Mouse (Mus musculus) small intestine, adult 2 months (tissue): Measurements from ENCODE around the gene Nrp2. TPM values are rescaled to one million over a fixed set of nuclear protein-coding genes. Genes with fewer than 3 reads are reported as not detected.

Experiments used
- H3K27ac ChIP-seq: fragments of 200-500 bp; 2 replicates; pipeline ENCODE4 v1.5.1; 2012; ENCODE audit warnings: low read depth, low read length, control low read depth, inconsistent platforms; ENCODE audit not compliant: insufficient read depth
- H3K27me3 ChIP-seq: fragments of 200-500 bp; 2 replicates; pipeline ENCODE4 v1.6.1; 2012; ENCODE audit warnings: mild to moderate bottlenecking, moderate library complexity, low read length, inconsistent platforms; ENCODE audit not compliant: control insufficient read depth, insufficient read depth
- H3K36me3 ChIP-seq: fragments of 200-500 bp; 2 replicates; pipeline ENCODE4 v1.6.1; 2012; ENCODE audit warnings: mild to moderate bottlenecking, low read length, control low read depth, inconsistent platforms; ENCODE audit not compliant: control insufficient read depth, insufficient read depth
- H3K4me1 ChIP-seq: fragments of 200-500 bp; 2 replicates; pipeline ENCODE4 v1.6.1; 2012; ENCODE audit warnings: low read length, inconsistent platforms, mixed read lengths; ENCODE audit not compliant: control insufficient read depth, insufficient read depth, insufficient read length
- H3K4me3 ChIP-seq: fragments of 200-500 bp; 2 replicates; pipeline ENCODE4 v1.5.1; 2012; ENCODE audit warnings: low read depth, mild to moderate bottlenecking, control low read depth, inconsistent platforms, low read length, moderate library complexity
- CTCF ChIP-seq: fragments of 200-500 bp; IDR thresholded peaks from 2 replicates; pipeline ENCODE4 v1.5.1; 2012; ENCODE audit warnings: low read depth, mild to moderate bottlenecking, control low read depth, inconsistent platforms, low read length, moderate library complexity, mixed read lengths; ENCODE audit not compliant: insufficient replicate concordance, insufficient read length; ENCODE audit errors: extremely low read depth
- POLR2A ChIP-seq: fragments of 200-500 bp; IDR thresholded peaks from 2 replicates; pipeline ENCODE4 v1.6.1; 2012; ENCODE audit warnings: low read depth, mild to moderate bottlenecking, control low read depth, inconsistent platforms, low read length, moderate library complexity
- WGBS: fragments of 180-500 bp; shearing (Covaris S2); methylation state at CpG from one replicate; pipeline ENCODE4 v1.1.7; 2018; 5-methylcytosine and 5-hydroxymethylcytosine counted together
- polyA plus RNA-seq: library from polyadenylated mRNA; depleted of rRNA; stranded (reverse); fragments of >200 nt; gene quantifications from 2 replicates; pipeline ENCODE4 v1.2.3, GENCODE M21; 2012

Nrp2 gene
- polyA plus RNA-seq, 1 experiment = 6.6 TPM

- H3K4me3 ChIP-seq = no peak overlapping the region
- WGBS = 21% methylated on average over 6 of the region's 6 CpGs
- H3K36me3 ChIP-seq = no peaks in the 10 kb centered on the region
- no peaks in the 10 kb centered on the region for H3K27me3 ChIP-seq
- TF ChIP-seq POLR2A = no peak
- TF ChIP-seq CTCF = no peak
- peak overlapping the region; percentile 54; the same call in 1 of the 2 replicates for H3K27ac ChIP-seq
- peaks cover 12% of the 10 kb centered on the region; the same call in 1 of the 2 replicates for H3K4me1 ChIP-seq
Observed at GRCm38 (mm10) chr1:62719770-62720169, 16.7 kb downstream of the Nrp2 start.

GRCm38 (mm10) chr1:62720176-62720575 lies 17.1 kb downstream of the Nrp2 start:
- Histone ChIP-seq H3K27me3 (no peaks in the 10 kb centered on the region), H3K4me3 (no peak overlapping the region), H3K4me1 (peaks cover 12% of the 10 kb centered on the region; the same call in 1 of the 2 replicates), H3K36me3 (no peaks in the 10 kb centered on the region), H3K27ac (peak overlapping the region; percentile 54)
- TF ChIP-seq POLR2A = no peak
- TF ChIP-seq CTCF = no peak
- WGBS = 67% methylated on average over 3 of the region's 3 CpGs

GRCm38 (mm10) chr1:62720727-62721705 lies 17.9 kb downstream of the Nrp2 start:
- peaks cover 12% of the 10 kb centered on the region; the same call in 1 of the 2 replicates for H3K4me1 ChIP-seq
- H3K27me3 ChIP-seq = no peaks in the 10 kb centered on the region
- no peak for TF ChIP-seq POLR2A
- no peak for TF ChIP-seq CTCF
- no peak overlapping the region for H3K4me3 ChIP-seq
- H3K36me3 ChIP-seq = no peaks in the 10 kb centered on the region
- WGBS = 82% methylated on average over 13 of the region's 13 CpGs
- peak overlapping the region; percentile 55 for H3K27ac ChIP-seq

- Histone ChIP-seq H3K36me3 (no peaks in the 10 kb centered on the region), H3K27ac (peak overlapping the region; percentile 55), H3K27me3 (no peaks in the 10 kb centered on the region), H3K4me1 (peaks cover 12% of the 10 kb centered on the region; the same call in 1 of the 2 replicates), H3K4me3 (no peak overlapping the region)
- TF ChIP-seq CTCF (no peak), POLR2A (no peak)
- whole genome bisulfite sequencing = 78% methylated on average over 7 of the region's 7 CpGs
Observed at GRCm38 (mm10) chr1:62721706-62722187, 18.7 kb downstream of the Nrp2 start.

- no peak overlapping the region for H3K27ac ChIP-seq
- no peaks in the 10 kb centered on the region for H3K36me3 ChIP-seq
- no peak overlapping the region for H3K4me3 ChIP-seq
- WGBS = 59% methylated on average over 8 of the region's 8 CpGs
- no peaks in the 10 kb centered on the region for H3K27me3 ChIP-seq
- peaks cover 12% of the 10 kb centered on the region; the same call in 1 of the 2 replicates for H3K4me1 ChIP-seq
- TF ChIP-seq CTCF (peak; percentile 94; the same call in 1 of the 2 replicates), POLR2A (no peak)
Observed at GRCm38 (mm10) chr1:62722526-62722925, 19.4 kb downstream of the Nrp2 start.

- no peak for TF ChIP-seq CTCF
- TF ChIP-seq POLR2A = no peak
- Histone ChIP-seq H3K4me1 (peaks cover 12% of the 10 kb centered on the region; the same call in 1 of the 2 replicates), H3K27me3 (no peaks in the 10 kb centered on the region), H3K4me3 (no peak overlapping the region), H3K27ac (peak overlapping the region; percentile 33), H3K36me3 (no peaks in the 10 kb centered on the region)
- WGBS = 88% methylated on average over 5 of the region's 5 CpGs
Observed at GRCm38 (mm10) chr1:62723891-62724290, 20.8 kb downstream of the Nrp2 start.
